Mouse (Mus musculus): Measurements from ENCODE around the gene Cdh22.

DNA sequence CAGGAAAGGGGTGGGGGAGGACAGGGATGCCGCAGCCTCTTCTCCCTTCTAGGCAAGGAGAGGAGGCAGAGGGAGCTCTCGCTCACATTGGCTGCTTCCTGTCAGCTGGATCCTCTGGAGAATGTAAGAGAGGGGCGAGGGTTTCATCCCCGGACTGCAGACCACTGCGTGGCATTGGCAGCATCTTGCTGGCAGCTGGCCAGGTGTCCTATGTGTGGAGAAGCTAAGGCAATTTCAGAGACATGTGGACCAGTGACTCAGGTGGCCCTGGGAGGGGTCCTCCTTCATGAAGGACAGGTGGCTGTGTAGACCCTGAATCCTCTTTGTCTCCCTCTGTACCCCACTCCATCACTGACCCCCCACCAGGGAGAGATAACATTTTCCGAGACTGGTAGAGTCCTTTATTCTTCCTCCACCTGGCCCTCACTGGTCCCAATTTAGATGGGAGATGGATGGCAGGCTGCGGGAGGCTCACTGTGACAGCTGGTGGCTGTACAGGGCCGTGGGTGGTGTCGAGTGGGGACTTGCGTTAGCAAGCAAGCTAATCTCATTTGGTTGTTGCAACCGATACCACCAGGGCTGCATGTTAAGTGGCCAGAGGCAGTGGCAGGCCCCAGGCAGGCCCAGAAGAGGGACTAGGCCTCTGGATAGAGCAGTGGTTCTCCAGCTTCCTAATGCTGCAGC lies 22.6 kb upstream of the Cdh22 start:
- TF ChIP-seq CTCF (IDR thresholded peaks at IDR 0.05; ENCODE audit: borderline replicate concordance, extremely low read depth, insufficient read depth, insufficient read length) (no peak), POLR2A (IDR thresholded peaks at IDR 0.05; ENCODE audit: borderline replicate concordance, extremely low read depth, insufficient read depth, insufficient read length, poor library complexity, severe bottlenecking) (no peak)

All from brain, embryonic 14.5 days (tissue).